Mouse (Mus musculus): ENCODE measurements at regions not wholly inside any gene's neighbourhood (a gene's known extent, or its start where the extent isn't known, plus 50 kb on each side); places are given as distances from the start of the nearest gene placed in this dataset.

DNA sequence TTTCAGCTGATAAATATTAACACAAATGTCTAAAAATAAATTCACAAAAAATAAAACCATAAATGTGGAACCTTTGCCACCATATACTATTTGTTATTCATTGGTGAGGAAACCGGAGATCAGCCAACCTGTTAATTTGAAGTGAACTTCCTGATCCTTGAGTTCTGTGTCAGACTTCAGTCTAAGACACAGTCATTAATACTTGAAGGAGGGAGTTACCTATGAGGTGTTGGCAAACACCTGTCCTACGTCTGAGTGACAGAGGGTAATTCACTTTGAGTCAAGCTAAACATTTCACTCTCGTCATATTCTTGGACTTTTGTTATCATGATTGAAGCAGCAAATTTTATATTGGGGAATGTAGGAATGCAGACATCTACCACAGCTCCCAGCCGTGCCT, 116.3 kb upstream of the Sox11 start:
- no peak overlapping the region for H3K4me3 ChIP-seq (ENCODE audit: insufficient read depth, low read length)
- no peak for TF ChIP-seq POLR2A (IDR thresholded peaks at IDR 0.05; ENCODE audit: borderline replicate concordance, low read depth, low read length)
- H3K27ac ChIP-seq (ENCODE audit: insufficient read depth, low read depth, low read length) = no peak overlapping the region
- H3K4me1 ChIP-seq (ENCODE audit: control insufficient read depth, insufficient read depth, low read length) = no peaks in the 10 kb centered on the region

- no peak for TF ChIP-seq POLR2A (IDR thresholded peaks at IDR 0.05; ENCODE audit: borderline replicate concordance, low read depth, low read length)
- no peak for TF ChIP-seq CTCF (IDR thresholded peaks at IDR 0.05; ENCODE audit: low read depth, low read length)
- Histone ChIP-seq H3K4me1 (ENCODE audit: control insufficient read depth, insufficient read depth, low read length) (no peaks in the 10 kb centered on the region), H3K4me3 (ENCODE audit: insufficient read depth, low read length) (no peak overlapping the region), H3K27ac (ENCODE audit: insufficient read depth, low read depth, low read length) (no peak overlapping the region)
Observed at GRCm38 (mm10) chr12:27437661-27438345, 95.4 kb upstream of the Sox11 start.

- Histone ChIP-seq H3K27ac (ENCODE audit: insufficient read depth, low read depth, low read length) (no peak overlapping the region), H3K4me1 (ENCODE audit: control insufficient read depth, insufficient read depth, low read length) (no peaks in the 10 kb centered on the region), H3K4me3 (ENCODE audit: insufficient read depth, low read length) (no peak overlapping the region)
- TF ChIP-seq POLR2A (IDR thresholded peaks at IDR 0.05; ENCODE audit: borderline replicate concordance, low read depth, low read length) = no peak
- no peak for TF ChIP-seq CTCF (IDR thresholded peaks at IDR 0.05; ENCODE audit: low read depth, low read length)
Observed at GRCm38 (mm10) chr12:27431338-27431737, 89.0 kb upstream of the Sox11 start.

DNA sequence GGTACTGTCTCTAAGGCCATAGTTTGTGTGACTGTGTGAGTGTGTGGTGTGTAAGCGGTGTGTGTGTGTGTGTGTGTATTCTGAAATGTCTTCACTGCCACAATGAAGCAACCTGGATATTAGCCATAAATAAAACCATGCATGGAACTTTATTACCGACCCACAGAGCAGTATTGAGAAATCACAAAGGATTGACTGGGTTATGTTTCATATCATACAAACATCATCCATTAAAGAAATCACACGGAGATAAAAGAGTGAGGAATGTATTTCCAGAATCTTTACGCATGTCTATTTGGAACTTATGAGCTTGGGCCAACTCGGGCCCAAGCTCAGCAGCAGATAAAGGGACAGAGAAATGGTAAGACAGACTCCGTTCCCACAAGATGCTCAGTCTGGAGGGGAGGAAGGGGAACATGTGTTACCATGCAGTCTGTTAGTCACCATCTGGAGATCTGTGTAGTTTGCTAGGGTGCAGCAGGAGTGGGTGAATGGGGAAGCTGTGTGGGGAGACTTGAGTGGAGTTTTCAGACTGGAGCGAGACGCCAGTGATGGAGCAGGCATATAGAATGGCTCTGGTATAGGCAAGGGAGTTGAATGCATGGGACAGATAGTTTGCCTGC, 75.1 kb upstream of the Sox11 start:
- H3K27ac ChIP-seq (ENCODE audit: insufficient read depth, low read depth, low read length) = no peak overlapping the region
- H3K4me3 ChIP-seq (ENCODE audit: insufficient read depth, low read length) = no peak overlapping the region
- no peaks in the 10 kb centered on the region for H3K4me1 ChIP-seq (ENCODE audit: control insufficient read depth, insufficient read depth, low read length)
- TF ChIP-seq POLR2A (IDR thresholded peaks at IDR 0.05; ENCODE audit: borderline replicate concordance, low read depth, low read length) (no peak), CTCF (IDR thresholded peaks at IDR 0.05; ENCODE audit: low read depth, low read length) (no peak)

- TF ChIP-seq CTCF (IDR thresholded peaks at IDR 0.05; ENCODE audit: low read depth, low read length) (no peak), POLR2A (IDR thresholded peaks at IDR 0.05; ENCODE audit: borderline replicate concordance, low read depth, low read length) (no peak)
- H3K4me1 ChIP-seq (ENCODE audit: control insufficient read depth, insufficient read depth, low read length) = no peaks in the 10 kb centered on the region
- no peak overlapping the region for H3K4me3 ChIP-seq (ENCODE audit: insufficient read depth, low read length)
- H3K27ac ChIP-seq (ENCODE audit: insufficient read depth, low read depth, low read length) = no peak overlapping the region
Observed at GRCm38 (mm10) chr12:27410555-27410954, 68.2 kb upstream of the Sox11 start.

DNA sequence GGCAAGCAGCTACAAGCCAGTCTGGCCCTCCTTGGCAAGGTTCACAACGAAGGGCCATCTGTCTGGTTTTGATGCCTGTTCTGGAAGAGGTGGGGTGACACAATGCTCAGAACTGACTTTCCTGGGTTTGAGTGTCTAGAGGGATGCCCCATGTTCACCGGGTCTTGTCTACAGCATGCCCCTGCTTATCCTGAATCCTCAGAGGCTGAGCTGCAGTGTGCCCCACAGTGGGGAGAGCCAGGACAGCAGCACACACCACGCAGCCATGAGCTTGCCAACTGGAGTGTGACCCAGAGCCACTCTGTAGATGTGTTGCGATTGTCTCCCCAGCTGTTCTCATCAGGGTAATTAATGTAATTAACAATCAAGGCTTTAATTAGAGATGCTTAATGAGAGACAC, 66.1 kb upstream of the Sox11 start:
- Histone ChIP-seq H3K4me1 (ENCODE audit: control insufficient read depth, insufficient read depth, low read length) (no peaks in the 10 kb centered on the region), H3K27ac (ENCODE audit: insufficient read depth, low read depth, low read length) (no peak overlapping the region), H3K4me3 (ENCODE audit: insufficient read depth, low read length) (no peak overlapping the region)
- no peak for TF ChIP-seq POLR2A (IDR thresholded peaks at IDR 0.05; ENCODE audit: borderline replicate concordance, low read depth, low read length)
- TF ChIP-seq CTCF (IDR thresholded peaks at IDR 0.05; ENCODE audit: low read depth, low read length) = no peak

DNA sequence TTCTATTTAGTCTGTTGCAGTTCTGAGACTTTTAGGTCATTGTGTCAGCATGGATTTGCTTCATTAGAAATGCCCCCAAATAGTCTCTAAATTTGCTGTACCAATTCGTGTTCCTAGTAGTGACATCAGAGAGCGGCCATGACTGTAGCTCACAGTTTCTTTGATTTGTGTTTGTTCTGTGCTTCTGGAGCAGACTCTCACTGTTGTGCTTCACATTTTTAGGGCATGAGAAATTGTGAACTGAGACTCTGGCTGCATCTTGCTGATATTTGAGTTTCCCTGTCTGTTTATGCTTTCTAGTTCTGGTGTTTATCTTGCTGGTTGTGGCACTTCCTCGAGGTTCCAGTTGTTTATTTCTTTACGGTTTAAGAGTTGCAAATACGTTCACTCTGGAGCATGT, 57.0 kb upstream of the Sox11 start:
- H3K27ac ChIP-seq (ENCODE audit: insufficient read depth, low read depth, low read length) = no peak overlapping the region
- H3K4me3 ChIP-seq (ENCODE audit: insufficient read depth, low read length) = no peak overlapping the region
- no peaks in the 10 kb centered on the region for H3K4me1 ChIP-seq (ENCODE audit: control insufficient read depth, insufficient read depth, low read length)
- TF ChIP-seq POLR2A (IDR thresholded peaks at IDR 0.05; ENCODE audit: borderline replicate concordance, low read depth, low read length) (no peak), CTCF (IDR thresholded peaks at IDR 0.05; ENCODE audit: low read depth, low read length) (no peak)

All from bone marrow macrophage, adult 2 months (primary cell).